Mouse (Mus musculus) cerebellum, adult 9-11 months (tissue): ENCODE measurements around the gene Cnnm2.

Experiments
- DNase-seq: peaks from one replicate; pipeline ENCODE4 v3.0.0; 2022

Cnnm2 gene

DNA sequence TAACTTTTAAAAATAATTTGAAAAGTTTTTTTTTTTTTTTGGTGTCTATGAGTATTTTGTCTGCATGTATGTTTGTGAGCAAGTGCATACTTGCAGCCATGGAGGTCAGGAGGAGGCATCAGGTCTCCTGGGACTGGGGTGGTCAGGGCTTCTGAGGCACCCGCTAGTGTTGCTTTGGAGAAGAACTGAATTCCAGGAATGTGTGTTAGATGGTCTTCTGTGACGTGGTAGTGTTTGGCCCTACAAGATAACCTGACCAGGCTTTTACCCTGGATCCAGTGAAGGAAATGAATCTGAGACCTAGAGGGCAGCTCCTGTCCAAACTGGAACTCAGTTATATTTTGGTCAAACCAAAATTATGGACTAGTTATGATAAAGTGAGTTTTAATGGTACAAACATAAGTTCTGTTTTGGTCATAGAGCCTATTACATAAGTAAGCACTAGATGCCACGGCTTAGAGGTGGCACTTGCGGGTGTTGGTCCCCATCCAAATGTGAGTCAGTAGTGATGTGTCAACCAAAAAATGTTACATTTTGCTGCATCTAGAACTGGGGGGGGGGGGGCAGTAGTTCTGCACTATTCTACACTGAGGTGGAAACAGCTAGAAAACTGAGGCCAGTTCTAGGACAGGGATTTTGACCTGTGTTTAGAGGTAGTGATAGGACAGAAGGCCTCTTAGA lies 38.6 kb downstream of the Cnnm2 start:
- no peak for DNase-seq

GRCm38 (mm10) chr19:46801492-46801891 lies 40.1 kb downstream of the Cnnm2 start:
- no peak for DNase-seq

DNA sequence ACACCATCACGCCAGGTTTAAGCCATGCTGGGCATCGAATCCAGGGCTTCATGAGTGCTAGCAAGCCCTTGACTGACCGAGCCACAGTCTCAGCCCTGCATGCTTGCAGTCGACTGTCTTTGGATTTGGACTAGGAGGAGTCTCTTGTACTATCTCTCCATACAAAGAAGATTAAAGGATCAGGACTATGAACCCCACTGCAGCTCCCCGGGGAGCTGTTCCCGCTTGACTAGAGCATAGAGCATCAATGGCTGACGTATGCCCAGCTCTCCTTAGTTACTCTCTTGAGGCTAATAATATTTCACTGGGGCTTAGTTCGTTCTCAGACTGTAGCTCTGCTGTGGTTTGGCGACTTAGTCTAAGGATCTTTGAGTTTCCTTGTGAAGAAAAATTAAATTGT lies 40.9 kb downstream of the Cnnm2 start:
- no peak for DNase-seq

DNA sequence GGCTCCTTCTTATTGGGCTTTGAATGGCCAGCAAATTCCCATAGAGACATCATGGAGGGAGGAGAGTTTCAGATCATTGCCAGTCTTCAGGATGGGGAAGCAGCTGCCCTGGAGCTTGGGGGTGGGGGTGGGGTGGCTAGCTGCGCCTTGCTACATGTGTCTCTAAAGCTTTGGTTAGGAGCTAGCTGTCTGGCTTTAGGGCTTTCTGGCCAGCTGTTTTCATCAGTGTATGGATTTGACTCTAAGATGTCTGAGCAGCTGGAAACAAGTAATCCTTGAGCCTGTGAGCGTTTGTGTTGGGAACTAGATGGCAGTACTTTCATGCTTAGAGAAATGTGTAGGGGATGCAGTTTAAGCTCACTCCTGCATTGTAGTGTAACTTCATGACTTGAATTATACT lies 42.3 kb downstream of the Cnnm2 start:
- no peak for DNase-seq

- peak; percentile 63 for DNase-seq
Measured at GRCm38 (mm10) chr19:46804751-46805150, 43.4 kb downstream of the Cnnm2 start.

DNA sequence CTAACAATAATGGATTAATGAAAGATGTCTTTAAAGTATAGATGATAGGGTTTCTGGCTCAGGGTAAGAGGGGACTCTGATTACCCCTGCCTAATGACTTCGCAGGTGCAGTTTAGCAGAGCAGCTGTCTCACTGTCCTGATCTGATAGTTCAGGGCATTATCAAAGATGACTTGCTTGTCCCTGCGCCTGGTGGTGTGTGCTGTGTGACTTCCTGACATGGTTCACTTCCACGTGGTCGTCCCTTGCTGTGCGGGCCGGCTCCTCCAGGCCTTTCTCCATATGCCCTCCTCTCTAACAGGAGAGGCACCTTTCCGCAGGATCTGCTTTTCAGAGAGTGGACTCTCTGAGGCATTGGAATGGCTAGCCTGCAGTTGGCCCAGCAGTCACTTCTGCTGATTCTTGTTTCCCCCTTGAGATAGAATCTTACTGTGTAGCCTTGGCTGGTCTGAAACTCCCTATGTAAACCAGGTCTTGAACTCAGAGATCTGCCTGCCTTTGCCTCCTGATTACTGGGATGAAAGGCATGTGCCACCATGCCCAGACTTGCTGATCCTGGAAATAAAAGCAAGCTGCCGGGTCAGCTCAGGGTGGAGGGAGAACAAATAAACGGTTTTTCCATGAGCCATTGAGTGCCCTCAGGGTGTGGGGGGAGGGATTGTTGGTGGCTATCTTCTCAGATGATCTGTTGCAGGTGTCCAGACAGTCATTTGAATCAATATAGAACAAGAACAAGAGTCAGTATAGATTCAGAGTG lies 44.7 kb downstream of the Cnnm2 start:
- DNase-seq = peak; percentile 40

- no peak for DNase-seq
Measured at GRCm38 (mm10) chr19:46808261-46808660, 46.9 kb downstream of the Cnnm2 start.

DNA sequence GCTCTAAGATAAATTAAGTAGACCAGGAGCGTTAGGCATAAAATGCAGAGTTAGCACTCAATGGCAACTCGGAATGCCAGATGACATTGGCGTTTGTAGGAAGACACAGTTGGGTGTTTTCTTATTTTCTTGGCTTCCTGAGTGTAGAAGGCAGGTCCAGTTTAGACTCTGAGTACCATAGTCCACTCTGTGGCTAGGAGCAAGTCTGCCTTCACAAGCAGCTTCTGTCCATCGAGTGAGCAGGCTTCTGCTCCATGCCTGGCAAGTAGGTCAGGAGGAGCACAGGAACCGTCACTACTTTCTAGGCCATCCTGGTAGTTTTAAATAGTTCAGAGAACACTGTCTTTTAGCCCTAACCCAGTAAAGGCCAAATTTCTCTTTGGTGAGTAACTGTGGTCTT lies 47.6 kb downstream of the Cnnm2 start:
- no peak for DNase-seq

DNA sequence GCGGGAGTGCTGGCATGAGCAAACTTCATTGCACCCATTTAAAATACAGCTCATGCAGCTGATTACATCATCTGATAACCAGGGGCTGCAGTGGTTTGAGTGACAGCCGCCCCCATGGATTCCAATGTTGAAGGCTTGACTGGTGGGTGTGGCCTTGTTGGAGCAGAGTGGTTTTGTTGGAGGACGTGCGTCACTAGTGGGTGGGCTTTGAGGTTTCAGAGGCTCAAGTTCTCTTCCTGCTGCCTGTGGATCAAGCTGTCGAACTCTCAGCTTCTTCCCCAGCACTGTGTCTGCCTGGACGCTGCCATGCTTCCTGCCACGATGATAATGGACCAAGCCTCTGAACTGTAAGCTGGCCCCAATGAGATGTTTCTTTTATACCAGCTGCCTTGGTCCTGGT lies 57.9 kb downstream of the Cnnm2 start:
- no peak for DNase-seq

DNA sequence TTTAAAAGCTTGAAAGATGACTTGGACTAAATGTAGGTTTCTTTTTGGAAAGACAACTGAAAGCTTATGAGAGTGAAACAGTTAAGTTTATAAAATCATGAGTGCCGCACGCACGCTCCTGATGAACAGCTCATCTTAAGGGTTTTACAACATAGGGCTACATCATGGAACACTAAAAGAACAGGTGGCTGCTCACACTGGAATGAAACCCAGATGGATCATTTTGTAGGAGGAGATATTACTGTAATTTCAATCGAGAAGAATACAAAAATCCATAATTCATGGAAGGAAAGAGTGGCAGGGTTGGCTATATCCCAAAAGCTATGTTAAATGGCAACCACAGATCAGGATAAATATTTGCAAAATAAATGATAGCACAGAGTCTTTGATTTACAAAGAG lies 61.1 kb downstream of the Cnnm2 start:
- DNase-seq = no peak

DNA sequence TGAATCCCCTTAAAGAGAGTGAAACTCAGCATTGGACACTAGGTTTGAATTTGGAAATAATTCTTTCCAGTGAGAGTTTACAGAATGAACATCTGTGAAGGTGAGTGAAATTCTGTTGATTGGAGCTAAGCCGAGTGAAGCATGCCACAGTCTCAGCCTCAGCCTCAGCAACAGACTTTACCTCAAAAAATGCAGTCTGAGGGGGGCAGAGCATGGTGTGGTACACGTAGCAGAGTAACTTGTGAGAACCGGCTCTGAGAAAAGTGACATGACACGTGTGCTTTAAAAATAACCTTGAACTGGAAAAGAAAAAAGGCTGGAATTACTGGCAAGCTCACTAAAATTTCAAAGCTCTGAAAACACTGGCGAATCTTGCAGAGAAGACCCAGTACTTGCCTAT lies 62.4 kb downstream of the Cnnm2 start:
- DNase-seq = no peak

DNA sequence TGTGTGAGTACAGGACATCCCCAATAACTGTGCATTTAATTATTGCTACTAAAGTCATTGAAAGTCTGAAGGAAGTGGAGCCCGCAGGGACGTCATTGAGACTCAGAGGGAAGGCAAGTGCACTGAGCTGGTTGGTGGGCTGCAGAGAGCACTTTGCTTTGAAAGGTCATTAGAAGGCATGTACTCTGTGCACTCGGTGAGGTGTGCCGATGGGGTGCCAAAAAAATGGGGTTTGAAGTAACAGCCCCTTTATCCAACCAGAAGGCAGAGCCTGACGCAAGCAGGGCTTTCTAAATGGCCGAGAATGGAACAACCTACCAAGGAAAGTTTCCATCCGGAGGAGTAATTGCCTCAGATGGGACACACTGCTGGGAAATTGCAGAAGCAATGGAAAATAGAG lies 63.5 kb downstream of the Cnnm2 start:
- no peak for DNase-seq

DNA sequence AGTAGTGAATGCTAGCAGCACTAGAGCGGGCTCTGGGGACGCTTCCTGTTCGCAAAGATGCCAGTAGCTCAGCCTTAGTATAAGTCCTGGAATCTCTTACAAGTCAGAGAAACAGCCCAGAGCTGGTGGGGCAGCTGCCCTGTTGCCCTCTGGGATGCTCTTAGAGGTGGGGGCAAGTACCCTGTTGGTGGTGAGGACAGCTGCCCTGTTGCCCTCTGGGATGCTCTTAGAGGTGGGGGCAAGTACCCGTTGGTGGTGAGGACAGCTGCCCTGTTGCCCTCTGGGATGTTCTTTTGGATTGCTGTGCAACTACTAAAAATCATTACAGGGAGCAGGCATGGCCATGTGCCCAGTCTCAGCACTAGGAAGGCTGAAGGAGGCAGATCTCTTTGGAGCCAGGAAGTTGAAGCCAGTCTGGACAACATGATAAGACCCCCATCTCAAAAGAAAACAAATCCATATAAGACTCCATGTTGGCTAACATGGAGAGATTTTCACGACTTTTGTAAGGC lies 66.3 kb downstream of the Cnnm2 start:
- no peak for DNase-seq

GRCm38 (mm10) chr19:46828961-46829360 lies 67.6 kb downstream of the Cnnm2 start:
- DNase-seq = peak; percentile 40

- no peak for DNase-seq
Measured at GRCm38 (mm10) chr19:46831381-46831780, 70.0 kb downstream of the Cnnm2 start.

GRCm38 (mm10) chr19:46834301-46834700 lies 72.9 kb downstream of the Cnnm2 start:
- DNase-seq = no peak

DNA sequence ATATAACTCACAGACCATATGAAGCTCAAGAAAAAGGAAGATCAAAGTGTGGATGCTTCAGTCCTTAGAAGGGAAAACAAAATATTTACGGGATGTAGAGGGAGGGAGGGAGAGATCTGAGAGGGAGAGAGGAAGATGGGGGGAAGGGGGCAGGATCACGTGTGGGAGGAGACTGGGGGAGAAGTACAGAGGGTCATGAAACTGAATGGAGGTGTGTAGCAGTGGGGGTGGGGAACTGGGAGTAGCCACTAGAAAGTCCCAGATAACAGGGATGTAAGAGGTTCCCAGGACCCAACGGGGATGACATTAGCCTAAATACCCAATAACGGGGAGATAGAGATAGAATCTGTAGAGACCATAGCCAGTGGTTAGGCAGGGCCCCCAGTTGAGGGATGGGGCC lies 73.9 kb downstream of the Cnnm2 start:
- no peak for DNase-seq

GRCm38 (mm10) chr19:46836085-46836484 lies 74.7 kb downstream of the Cnnm2 start:
- DNase-seq = no peak

- DNase-seq = no peak
Measured at GRCm38 (mm10) chr19:46837290-46838079, 76.1 kb downstream of the Cnnm2 start.

GRCm38 (mm10) chr19:46841016-46841415 lies 79.6 kb downstream of the Cnnm2 start:
- DNase-seq = no peak

- no peak for DNase-seq
Measured at GRCm38 (mm10) chr19:46843030-46843429, 81.6 kb downstream of the Cnnm2 start.

GRCm38 (mm10) chr19:46846056-46846455 lies 84.7 kb downstream of the Cnnm2 start:
- DNase-seq = no peak

DNA sequence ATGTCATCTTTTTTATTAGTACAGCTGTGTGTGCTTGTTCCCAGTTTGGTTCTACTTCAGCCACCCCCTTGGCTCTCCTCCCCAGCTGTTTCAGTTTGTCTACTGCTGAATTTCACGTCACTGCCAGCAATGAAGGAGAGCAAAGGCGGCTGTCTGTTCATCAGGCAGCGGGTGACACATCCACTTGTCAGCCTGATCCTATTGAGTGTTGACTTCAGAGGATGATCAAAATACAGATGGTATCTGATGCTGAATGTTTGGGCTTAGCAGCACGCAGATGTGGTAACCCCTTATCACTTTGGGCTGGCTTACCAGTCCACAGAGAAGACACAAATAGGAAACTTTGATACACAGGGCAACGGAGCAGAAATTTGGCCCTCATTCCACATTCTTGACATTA lies 85.1 kb downstream of the Cnnm2 start:
- no peak for DNase-seq
